In genomic region chr6:99519806-99520675, GRCm38 (mm10) we compare ENCODE assay signal across 8 mouse cellular contexts. TPM values are rescaled to one million over a fixed set of nuclear protein-coding genes. Genes with fewer than 3 reads are reported as not detected.
A peak's percentile ranks its signal among the peaks of the same experiment; 100 is the strongest.
DNase-seq lines count a peak whose midpoint lies in the region; ATAC-seq and TF ChIP-seq lines count a peak whose summit lies in the region.

No protein-coding gene starts in this region.

- no peak for ATAC-seq in embryonic facial prominence, embryonic 12.5 days (ENCODE audit: insufficient number of reproducible peaks, insufficient read depth, low FRiP score, low TSS enrichment)
- ATAC-seq in heart, embryonic 14.5 days (ENCODE audit: insufficient number of reproducible peaks, insufficient read depth, low FRiP score, low read depth), result no peak
- ATAC-seq in kidney, postnatal 0 days (replicated peaks; ENCODE audit: low FRiP score, low read depth), result no peak
- no peak for ATAC-seq in inflammation-experienced regulatory T-cells, adult 6 months

- TF ChIP-seq CTCF in kidney, postnatal 0 days (IDR thresholded peaks at IDR 0.05; ENCODE audit: low read depth), result no peak

- no peaks in the 10 kb centered on the region for H3K36me3 ChIP-seq in embryonic facial prominence, embryonic 12.5 days
- H3K36me3 ChIP-seq in heart, embryonic 14.5 days (ENCODE audit: control insufficient read depth, insufficient read depth, low read length), result no peaks in the 10 kb centered on the region
- H3K36me3 ChIP-seq in kidney, postnatal 0 days (ENCODE audit: insufficient read depth, low read length), result no peaks in the 10 kb centered on the region

- peak overlapping the region; percentile 99 for H3K27ac ChIP-seq in embryonic facial prominence, embryonic 12.5 days
- peak overlapping the region; percentile 1 to 100; a peak in 2 of 4 replicates for H3K27ac ChIP-seq in heart, embryonic 14.5 days (replicated peaks in 1 of 2; ENCODE audit: control insufficient read depth in 1 of 2, insufficient read depth in 1 of 2, low read depth in 2 of 2, low read length in 2 of 2)
- peak overlapping the region; percentile 98 for H3K27ac ChIP-seq in kidney, postnatal 0 days

- no peaks in the 10 kb centered on the region for H3K9me3 ChIP-seq in embryonic facial prominence, embryonic 12.5 days
- no peaks in the 10 kb centered on the region for H3K9me3 ChIP-seq in heart, embryonic 14.5 days (ENCODE audit: control insufficient read depth, low read length)
- H3K9me3 ChIP-seq in kidney, postnatal 0 days (replicated peaks; ENCODE audit: low read length), result no peaks in the 10 kb centered on the region

- 0 out of 2 replicates have a peak, but pooled peaks cover 4% of the 10 kb centered on the region for H3K4me1 ChIP-seq in embryonic facial prominence, embryonic 12.5 days
- H3K4me1 ChIP-seq in heart, embryonic 14.5 days (ENCODE audit: control insufficient read depth in 2 of 2, insufficient read depth in 2 of 2, low read length in 2 of 2), result peaks cover 2 to 9% of the 10 kb centered on the region in 2 experiments; a peak in 2 of 4 replicates
- no peaks in the 10 kb centered on the region for H3K4me1 ChIP-seq in kidney, postnatal 0 days (replicated peaks; ENCODE audit: insufficient read depth, low read length)

- DNase-seq in A20 (ENCODE audit: low read depth, low spot score) (peak; percentile 40), R1 (ENCODE audit: low read depth, low spot score) (peak; percentile 27)
- peak; percentile 59 for DNase-seq in kidney, postnatal 0 days (ENCODE audit: low spot score)
- DNase-seq in lung, postnatal 25 days (ENCODE audit: low spot score), result peak; percentile 24
- peak; percentile 2 for DNase-seq in spleen, adult 12 weeks (ENCODE audit: low spot score)

- peak overlapping the region; percentile 85 for H3K4me2 ChIP-seq in embryonic facial prominence, embryonic 12.5 days (replicated peaks)
- peak overlapping the region; percentile 75 for H3K4me2 ChIP-seq in heart, embryonic 14.5 days (ENCODE audit: low read length)
- peak overlapping the region; percentile 93 for H3K4me2 ChIP-seq in kidney, postnatal 0 days (ENCODE audit: low read length)

- H3K4me3 ChIP-seq in embryonic facial prominence, embryonic 12.5 days, result peak overlapping the region; percentile 73
- peak overlapping the region; percentile 90 to 92 for H3K4me3 ChIP-seq in heart, embryonic 14.5 days (ENCODE audit: control insufficient read depth in 1 of 2, insufficient read depth in 1 of 2, low read depth in 1 of 2, low read length in 2 of 2)
- H3K4me3 ChIP-seq in kidney, postnatal 0 days (replicated peaks; ENCODE audit: low read depth, low read length), result peak overlapping the region; percentile 84

- under 1% methylated on average over 36 of the region's 38 CpGs for WGBS in embryonic facial prominence, embryonic 12.5 days
- 8% methylated on average over 35 of the region's 38 CpGs for WGBS in heart, embryonic 14.5 days
- 7% methylated on average over 37 of the region's 38 CpGs for WGBS in kidney, postnatal 0 days

- H3K27me3 ChIP-seq in embryonic facial prominence, embryonic 12.5 days, result no peaks in the 10 kb centered on the region
- no peaks in the 10 kb centered on the region for H3K27me3 ChIP-seq in heart, embryonic 14.5 days (ENCODE audit: control insufficient read depth, insufficient read depth, low read length)
- no peaks in the 10 kb centered on the region for H3K27me3 ChIP-seq in kidney, postnatal 0 days (ENCODE audit: insufficient read depth, low read length)

- peak overlapping the region; percentile 88 for H3K9ac ChIP-seq in embryonic facial prominence, embryonic 12.5 days
- H3K9ac ChIP-seq in heart, embryonic 14.5 days (ENCODE audit: low read length), result peak overlapping the region; percentile 98
- H3K9ac ChIP-seq in kidney, postnatal 0 days (ENCODE audit: low read depth, low read length), result peak overlapping the region; percentile 83

RNA-seq across cellular contexts. Expression of gene Foxp1, which starts 2.5 kb away (rescaled TPM):
- 112 and 132 TPM in 2 replicates for polyA plus RNA-seq in embryonic facial prominence, embryonic 12.5 days (2016; fragmentation: Nextera tagmentation; extraction: Ambion mirVana)
- polyA plus RNA-seq in heart, embryonic 14.5 days (2014; fragmentation: Nextera tagmentation; extraction: Ambion mirVana), result 87.6 and 88.1 TPM in 2 replicates
- 37.1 and 38.0 TPM in 2 replicates for polyA plus RNA-seq in kidney, postnatal 0 days (2015; fragmentation: Nextera tagmentation; extraction: Ambion mirVana)
- 100 to 1,000 TPM in 2 of 3 experiments, 10 to 100 TPM in 1; 83.3 to 273 (median 271) TPM for polyA plus RNA-seq in inflammation-experienced regulatory T-cells, adult 6 months (2017; shearing (Covaris generic))

Comparison
In these comparisons a context has a peak if more than half of its experiments do, and no peak if none do; other contexts are left out.
1. DNase-seq: peak in every context shown above with its lines; median percentile 59 in kidney, postnatal 0 days; 40 in A20; 27 in R1; 24 in lung, postnatal 25 days; 2 in spleen, adult 12 weeks.